Mouse (Mus musculus): ENCODE results near the gene Nemp1.

DNA sequence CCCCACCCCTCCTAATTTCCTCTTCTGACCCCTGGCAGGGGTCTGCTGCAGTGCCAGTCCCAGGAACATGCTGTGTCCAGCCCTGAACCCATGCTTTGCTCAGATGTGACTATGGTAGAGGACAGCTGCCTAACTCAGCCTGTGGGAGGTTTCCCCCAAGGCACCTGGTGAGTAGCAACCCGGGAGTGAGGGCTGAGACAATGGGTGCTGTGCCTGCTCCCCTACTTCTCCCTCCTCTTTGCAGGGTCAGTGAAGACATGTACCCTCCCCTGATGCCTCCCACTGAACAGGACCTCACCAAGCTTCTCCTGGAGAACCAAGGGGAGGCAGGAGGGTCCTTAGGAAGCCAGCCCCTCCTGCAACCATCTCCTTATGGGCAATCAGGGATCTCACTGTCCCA, 7.2 kb upstream of the Nemp1 start:
- no peak for TF ChIP-seq EP300 (IDR thresholded peaks at IDR 0.05; ENCODE audit: low read depth)
- no peak for TF ChIP-seq CTCF (IDR thresholded peaks at IDR 0.05; ENCODE audit: low read depth)

All from liver, postnatal 0 days (tissue).